Mouse (Mus musculus) embryonic facial prominence, embryonic 14.5 days (tissue): ENCODE measurements around the gene Lrfn1. TPM values are rescaled to one million over a fixed set of nuclear protein-coding genes. Genes with fewer than 3 reads are reported as not detected.
A peak's percentile ranks its signal among the peaks of the same experiment; 100 is the strongest.

Experiments
- ATAC-seq: fragments of 200-750 bp; cut with Nextera tagmentation; 2 replicates; pipeline ENCODE4 v1.8.0; 2017; ENCODE audit warnings: low read depth, moderate number of reproducible peaks, moderate TSS enrichment
- DNase-seq: peaks from one replicate; pipeline ENCODE4 v3.0.0-alpha.2; 2015; ENCODE audit warnings: low spot score
- H3K27ac ChIP-seq: fragments of 300-500 bp; sonication (generic); replicated peaks from 2 replicates; pipeline ENCODE4 v1.5.1; 2014; ENCODE audit warnings: low read depth, mild to moderate bottlenecking, low read length, moderate library complexity
- H3K27me3 ChIP-seq: fragments of 300-500 bp; sonication (generic); replicated peaks from 2 replicates; pipeline ENCODE4 v1.6.1; 2014; ENCODE audit warnings: low read length; ENCODE audit not compliant: control insufficient read depth, insufficient read depth
- H3K36me3 ChIP-seq: fragments of 300-500 bp; sonication (generic); 2 replicates; pipeline ENCODE4 v1.6.1; 2014; ENCODE audit warnings: low read length, mixed read lengths; ENCODE audit not compliant: control insufficient read depth, insufficient read depth
- H3K4me1 ChIP-seq: fragments of 300-500 bp; sonication (generic); 2 replicates; pipeline ENCODE4 v1.6.1; 2014; ENCODE audit warnings: antibody characterized with exemption, low read length; ENCODE audit not compliant: control insufficient read depth, insufficient read depth
- H3K4me2 ChIP-seq: fragments of 300-500 bp; sonication (generic); 2 replicates; pipeline ENCODE4 v1.6.1; 2014; ENCODE audit warnings: low read depth, mild to moderate bottlenecking, low read length, moderate library complexity, mixed read lengths
- H3K4me3 ChIP-seq: fragments of 300-500 bp; sonication (generic); 2 replicates; pipeline ENCODE4 v1.5.1; 2014; ENCODE audit warnings: low read depth, mild to moderate bottlenecking, low read length
- H3K9ac ChIP-seq: fragments of 300-500 bp; sonication (generic); 2 replicates; pipeline ENCODE4 v1.6.1; 2014; ENCODE audit warnings: low read depth, mild to moderate bottlenecking, low read length, moderate library complexity, mixed read lengths
- H3K9me3 ChIP-seq: fragments of 300-500 bp; sonication (generic); 2 replicates; pipeline ENCODE4 v1.6.1; 2016; ENCODE audit warnings: low read length; ENCODE audit not compliant: control insufficient read depth
- WGBS: fragments of 180-500 bp; shearing (Covaris S2); extraction: QIAGEN DNeasy Blood & Tissue Kit; methylation state at CpG from one replicate; pipeline ENCODE4 v1.1.7; 2014; 5-methylcytosine and 5-hydroxymethylcytosine counted together
- polyA plus RNA-seq: library from polyadenylated mRNA; unstranded; fragments of >200 nt; fragmentation: Nextera tagmentation; extraction: Ambion mirVana; gene quantifications from 2 replicates; pipeline ENCODE4 v1.2.1, GENCODE M21; 2014

Gene Lrfn1
- 4.0 and 6.7 TPM in 2 replicates for polyA plus RNA-seq

- Histone ChIP-seq H3K36me3 (peaks cover 22% of the 10 kb centered on the region; the same call in 1 of the 2 replicates), H3K4me1 (peaks cover 9% of the 10 kb centered on the region), H3K4me2 (peak within 1 kb of the TSS; percentile 92), H3K9ac (peak within 1 kb of the TSS; percentile 86), H3K27me3 (no peaks in the 10 kb centered on the region), H3K9me3 (no peaks in the 10 kb centered on the region), H3K27ac (peak within 1 kb of the TSS; percentile 71; the same call in 1 of the 2 replicates), H3K4me3 (peak within 1 kb of the TSS; percentile 82)
- peak; percentile 81 for ATAC-seq
- DNase-seq: peak; percentile 30
- WGBS: 2% methylated on average over 7 of the region's 97 CpGs
These were observed at the start of gene Lrfn1 for GRCm38 (mm10) chr7:28451531-28452360. Gene Lrfn1 (plus strand): TSS chr7:28451980.

GRCm38 (mm10) chr7:28410841-28411475 is 40.8 kb upstream of the Lrfn1 start:
- Histone ChIP-seq H3K9ac (no peak overlapping the region), H3K4me1 (no peaks in the 10 kb centered on the region), H3K4me3 (no peak overlapping the region), H3K36me3 (peaks cover 85% of the 10 kb centered on the region), H3K27ac (no peak overlapping the region), H3K4me2 (no peak overlapping the region), H3K9me3 (no peaks in the 10 kb centered on the region), H3K27me3 (no peaks in the 10 kb centered on the region)
- no peak for DNase-seq
- no peak for ATAC-seq
- WGBS: 85% methylated on average over 3 of the region's 3 CpGs

GRCm38 (mm10) chr7:28412826-28413225 is 39.0 kb upstream of the Lrfn1 start:
- H3K27ac ChIP-seq: no peak overlapping the region
- no peak overlapping the region for H3K9ac ChIP-seq
- WGBS: 87% methylated on average over 4 of the region's 4 CpGs
- H3K27me3 ChIP-seq: no peaks in the 10 kb centered on the region
- peaks cover 85% of the 10 kb centered on the region for H3K36me3 ChIP-seq
- no peak for ATAC-seq
- no peak overlapping the region for H3K4me3 ChIP-seq
- DNase-seq: no peak
- H3K4me1 ChIP-seq: no peaks in the 10 kb centered on the region
- no peaks in the 10 kb centered on the region for H3K9me3 ChIP-seq
- H3K4me2 ChIP-seq: no peak overlapping the region

GRCm38 (mm10) chr7:28417368-28417767 is 34.4 kb upstream of the Lrfn1 start:
- Histone ChIP-seq H3K9me3 (no peaks in the 10 kb centered on the region), H3K27ac (no peak overlapping the region), H3K4me3 (no peak overlapping the region), H3K4me1 (no peaks in the 10 kb centered on the region), H3K36me3 (peaks cover 95% of the 10 kb centered on the region), H3K9ac (no peak overlapping the region), H3K4me2 (no peak overlapping the region), H3K27me3 (no peaks in the 10 kb centered on the region)
- ATAC-seq: no peak
- no peak for DNase-seq

- peak; percentile 57; the same call in 1 of the 2 replicates for ATAC-seq
- DNase-seq: peak; percentile 56
These were observed 33.6 kb upstream of the Lrfn1 start for GRCm38 (mm10) chr7:28418096-28418670.

GRCm38 (mm10) chr7:28419416-28419815 is 32.4 kb upstream of the Lrfn1 start:
- H3K36me3 ChIP-seq: peaks cover 90% of the 10 kb centered on the region
- no peak for DNase-seq
- ATAC-seq: no peak
- no peaks in the 10 kb centered on the region for H3K9me3 ChIP-seq
- no peak overlapping the region for H3K4me3 ChIP-seq
- H3K27ac ChIP-seq: no peak overlapping the region
- no peak overlapping the region for H3K4me2 ChIP-seq
- H3K27me3 ChIP-seq: no peaks in the 10 kb centered on the region
- no peak overlapping the region for H3K9ac ChIP-seq
- 82% methylated on average over 2 of the region's 2 CpGs for WGBS
- H3K4me1 ChIP-seq: no peaks in the 10 kb centered on the region

More at GRCm38 (mm10) chr7:28418096-28418670, 33.6 kb upstream of the Lrfn1 start:
- H3K36me3 ChIP-seq: peaks cover 95% of the 10 kb centered on the region
- H3K4me1 ChIP-seq: no peaks in the 10 kb centered on the region
- 0 out of 2 replicates have a peak overlapping the region, but pooled peaks have one; percentile 6 for H3K27ac ChIP-seq
- no peak overlapping the region for H3K4me3 ChIP-seq
- H3K9me3 ChIP-seq: no peaks in the 10 kb centered on the region
- WGBS: 59% methylated on average over 8 of the region's 8 CpGs
- H3K27me3 ChIP-seq: no peaks in the 10 kb centered on the region
- H3K9ac ChIP-seq: no peak overlapping the region
- no peak overlapping the region for H3K4me2 ChIP-seq

GRCm38 (mm10) chr7:28423018-28423417 is 28.8 kb upstream of the Lrfn1 start:
- 93% methylated on average over 1 of the region's 1 CpGs for WGBS
- H3K27ac ChIP-seq: no peak overlapping the region
- no peaks in the 10 kb centered on the region for H3K9me3 ChIP-seq
- no peak overlapping the region for H3K4me3 ChIP-seq
- H3K4me2 ChIP-seq: no peak overlapping the region
- no peaks in the 10 kb centered on the region for H3K27me3 ChIP-seq
- no peaks in the 10 kb centered on the region for H3K4me1 ChIP-seq
- DNase-seq (no peak), ATAC-seq (no peak)
- peaks cover 63% of the 10 kb centered on the region for H3K36me3 ChIP-seq
- H3K9ac ChIP-seq: no peak overlapping the region

- ATAC-seq: no peak
These were observed 24.0 kb upstream of the Lrfn1 start for GRCm38 (mm10) chr7:28427738-28428137.

More at GRCm38 (mm10) chr7:28427738-28428137, 24.0 kb upstream of the Lrfn1 start:
- DNase-seq: no peak
- Histone ChIP-seq H3K36me3 (peaks cover 32% of the 10 kb centered on the region), H3K4me1 (no peaks in the 10 kb centered on the region), H3K4me3 (no peak overlapping the region), H3K4me2 (no peak overlapping the region), H3K9me3 (no peaks in the 10 kb centered on the region), H3K27me3 (no peaks in the 10 kb centered on the region), H3K9ac (no peak overlapping the region), H3K27ac (no peak overlapping the region)
